Mouse (Mus musculus) liver, postnatal 0 days (tissue): Measurements from ENCODE around the gene Phf21b. TPM values are rescaled to one million over a fixed set of nuclear protein-coding genes. Genes with fewer than 3 reads are reported as not detected.
"Not testable (repeated sequence)": the region's sequence is repeated elsewhere in the genome, so short reads cannot be mapped to it uniquely, and the experiment has no call there.

Experiments
- ATAC-seq: fragments of 200-750 bp; cut with Nextera tagmentation; 2 replicates; pipeline ENCODE4 v1.8.0; 2017; ENCODE audit warnings: mild to moderate bottlenecking, moderate library complexity
- DNase-seq: peaks from one replicate; pipeline ENCODE4 v3.0.0-alpha.2; 2016
- H3K27ac ChIP-seq: fragments of 300-500 bp; sonication (generic); 2 replicates; pipeline ENCODE4 v1.5.1; 2014; ENCODE audit warnings: antibody characterized with exemption, moderate library complexity, mild to moderate bottlenecking, low read depth
- H3K27me3 ChIP-seq: fragments of 300-500 bp; sonication (generic); 2 replicates; pipeline ENCODE4 v1.6.1; 2014; ENCODE audit warnings: low read length, control low read depth, mixed read lengths; ENCODE audit not compliant: insufficient read depth
- H3K36me3 ChIP-seq: fragments of 300-500 bp; sonication (generic); replicated peaks from 2 replicates; pipeline ENCODE4 v1.6.1; 2014; ENCODE audit warnings: mild to moderate bottlenecking, control low read depth, low read length, moderate library complexity, mixed read lengths; ENCODE audit not compliant: insufficient read depth
- H3K4me1 ChIP-seq: fragments of 300-500 bp; sonication (generic); 2 replicates; pipeline ENCODE4 v1.6.1; 2014; ENCODE audit warnings: antibody characterized with exemption, mild to moderate bottlenecking, control low read depth; ENCODE audit not compliant: insufficient read depth
- H3K4me2 ChIP-seq: fragments of 300-500 bp; sonication (generic); 2 replicates; pipeline ENCODE4 v1.6.1; 2014; ENCODE audit warnings: low read depth, mild to moderate bottlenecking, low read length, moderate library complexity, mixed read lengths
- H3K4me3 ChIP-seq: fragments of 300-500 bp; sonication (generic); 2 replicates; pipeline ENCODE4 v1.5.1; 2014; ENCODE audit warnings: low read depth, low read length
- H3K9ac ChIP-seq: fragments of 300-500 bp; sonication (generic); replicated peaks from 2 replicates; pipeline ENCODE4 v1.6.1; 2014; ENCODE audit warnings: mild to moderate bottlenecking, moderate library complexity
- H3K9me3 ChIP-seq: fragments of 300-500 bp; sonication (generic); 2 replicates; pipeline ENCODE4 v1.6.1; 2016; ENCODE audit warnings: mild to moderate bottlenecking, control low read depth, low read length, mixed read lengths
- CTCF ChIP-seq: sonication (generic); IDR thresholded peaks from 2 replicates; pipeline ENCODE4 v1.5.1; 2016; ENCODE audit warnings: antibody characterized with exemption, low read depth
- EP300 ChIP-seq: IDR thresholded peaks from 2 replicates; pipeline ENCODE4 v1.6.1; 2016; ENCODE audit warnings: antibody characterized with exemption, low read depth, mild to moderate bottlenecking
- WGBS: fragments of 180-500 bp; shearing (Covaris S2); extraction: QIAGEN DNeasy Blood & Tissue Kit; methylation state at CpG from one replicate; pipeline ENCODE4 v1.1.7; 2014; ENCODE audit not compliant: insufficient replicate concordance; 5-methylcytosine and 5-hydroxymethylcytosine counted together
- polyA plus RNA-seq: library from polyadenylated mRNA; unstranded; fragments of >200 nt; fragmentation: Nextera tagmentation; extraction: Ambion mirVana; gene quantifications from 2 replicates; pipeline ENCODE4 v1.2.1, GENCODE M21; 2015

Phf21b gene
- polyA plus RNA-seq, 1 experiment from 2014 or later: not detected

DNA sequence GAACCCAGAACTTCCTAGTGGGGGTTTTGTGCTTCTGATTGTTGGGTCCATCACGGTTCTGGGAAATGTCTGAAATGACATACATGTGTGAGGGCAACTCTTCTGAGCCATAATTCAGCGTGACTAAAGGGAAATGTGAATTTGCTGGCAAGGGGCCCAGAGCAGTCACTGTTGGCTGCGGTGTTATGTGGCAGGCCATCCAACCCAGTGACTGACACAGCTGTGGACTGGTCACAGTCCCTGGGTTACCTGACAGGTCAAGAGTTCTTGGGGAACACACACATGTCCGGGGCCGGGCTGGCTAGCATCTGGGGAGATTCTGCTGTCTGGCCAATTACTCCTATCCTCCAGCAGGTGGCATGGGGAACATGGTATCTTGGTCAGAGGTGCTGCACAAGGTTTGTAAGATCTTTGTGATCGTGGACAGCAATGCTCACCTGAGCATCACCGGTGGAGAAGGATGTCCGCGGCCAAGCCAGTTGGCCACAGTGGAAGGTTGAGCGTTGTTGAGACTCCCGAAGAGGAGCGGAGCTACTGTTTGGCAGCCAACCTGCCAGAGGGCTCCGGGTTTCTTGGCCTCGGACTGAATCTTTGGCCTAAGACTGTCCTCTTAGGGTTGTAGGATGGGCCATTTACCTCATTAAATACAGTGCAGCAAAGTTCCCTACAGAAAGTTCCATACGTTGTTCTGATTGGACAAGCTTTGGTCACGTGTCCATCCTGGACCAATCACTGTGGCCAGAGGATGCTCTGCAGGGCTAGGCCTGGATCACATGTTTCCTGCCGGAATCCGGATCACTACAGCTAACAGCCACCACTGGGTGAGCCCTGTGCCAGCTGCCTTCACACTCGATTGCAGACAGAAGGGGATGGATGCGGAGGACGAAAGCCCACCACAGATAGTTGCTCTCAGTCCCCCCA is 83.4 kb downstream of the Phf21b start:
- H3K4me2 ChIP-seq: no peak overlapping the region
- no peaks in the 10 kb centered on the region for H3K36me3 ChIP-seq
- ATAC-seq (no peak), DNase-seq (no peak)
- no peaks in the 10 kb centered on the region for H3K9me3 ChIP-seq
- no peaks in the 10 kb centered on the region for H3K4me1 ChIP-seq
- H3K27ac ChIP-seq: no peak overlapping the region
- no peak overlapping the region for H3K4me3 ChIP-seq
- H3K9ac ChIP-seq: no peak overlapping the region
- TF ChIP-seq CTCF (peak; percentile 50), EP300 (no peak)
- 76% methylated on average over 21 of the region's 21 CpGs for WGBS
- H3K27me3 ChIP-seq: no peaks in the 10 kb centered on the region

DNA sequence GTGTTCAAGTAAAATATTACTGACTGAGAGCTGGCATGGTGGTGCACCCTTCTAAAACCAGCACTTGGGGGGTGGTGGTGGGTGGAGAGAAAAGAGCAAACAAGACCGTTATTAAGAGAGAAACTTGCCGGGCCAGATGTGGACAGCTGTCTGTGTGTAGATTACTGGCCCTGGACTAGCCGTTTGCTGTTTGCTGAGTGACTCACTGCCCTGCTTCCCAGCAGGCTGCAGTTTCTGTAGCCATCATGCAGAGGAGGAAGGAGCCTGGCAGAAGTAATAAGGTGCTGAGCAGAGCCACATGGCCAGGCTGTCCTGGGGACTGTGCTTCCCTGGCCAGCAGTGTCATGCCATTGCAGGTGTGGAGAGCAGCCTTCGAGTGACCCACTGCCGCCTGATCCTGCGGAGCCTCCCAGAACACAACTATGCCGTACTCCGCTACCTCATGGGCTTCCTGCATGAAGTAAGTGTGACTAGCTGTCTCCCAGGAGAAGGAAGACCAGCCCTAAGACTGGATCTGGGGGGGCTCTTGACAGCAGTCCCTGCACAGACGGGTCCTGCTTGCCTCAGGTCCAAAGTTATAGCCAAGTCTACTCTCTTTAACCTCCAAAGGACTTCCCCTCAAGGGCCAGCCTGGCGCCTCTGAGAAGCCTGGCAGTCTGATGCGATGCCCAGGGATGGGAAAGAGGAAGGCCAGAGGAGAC is 86.1 kb downstream of the Phf21b start:
- Histone ChIP-seq H3K9me3 (no peaks in the 10 kb centered on the region), H3K4me2 (no peak overlapping the region), H3K27ac (no peak overlapping the region), H3K4me1 (no peaks in the 10 kb centered on the region), H3K36me3 (no peaks in the 10 kb centered on the region), H3K9ac (no peak overlapping the region), H3K27me3 (no peaks in the 10 kb centered on the region), H3K4me3 (no peak overlapping the region)
- 71% methylated on average over 11 of the region's 11 CpGs for WGBS
- no peak for DNase-seq
- no peak for TF ChIP-seq EP300
- ATAC-seq: no peak

DNA sequence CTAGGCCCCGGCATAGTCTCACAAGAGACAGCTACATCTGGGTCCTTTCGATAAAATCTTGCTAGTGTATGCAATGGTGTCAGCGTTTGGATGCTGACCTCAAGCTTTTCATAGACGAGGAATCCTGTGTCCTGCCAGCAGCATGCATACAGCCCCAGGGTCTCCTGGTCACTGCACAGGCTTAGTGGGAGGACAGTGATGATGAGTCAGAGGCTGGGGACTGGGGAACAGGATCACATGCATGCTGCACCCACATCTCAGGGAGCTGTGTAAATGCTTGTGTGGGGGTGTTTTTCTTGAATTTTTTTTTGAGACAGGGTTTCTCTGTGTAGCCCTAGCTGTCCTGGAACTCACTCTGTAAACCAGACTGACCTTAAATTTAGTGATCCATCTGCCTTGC is 87.3 kb downstream of the Phf21b start:
- WGBS: 81% methylated on average over 3 of the region's 4 CpGs
- not testable (repeated sequence) for H3K4me1 ChIP-seq, H3K27ac ChIP-seq, DNase-seq, ATAC-seq, H3K9me3 ChIP-seq, H3K36me3 ChIP-seq, H3K4me2 ChIP-seq, H3K9ac ChIP-seq, H3K4me3 ChIP-seq, H3K27me3 ChIP-seq

DNA sequence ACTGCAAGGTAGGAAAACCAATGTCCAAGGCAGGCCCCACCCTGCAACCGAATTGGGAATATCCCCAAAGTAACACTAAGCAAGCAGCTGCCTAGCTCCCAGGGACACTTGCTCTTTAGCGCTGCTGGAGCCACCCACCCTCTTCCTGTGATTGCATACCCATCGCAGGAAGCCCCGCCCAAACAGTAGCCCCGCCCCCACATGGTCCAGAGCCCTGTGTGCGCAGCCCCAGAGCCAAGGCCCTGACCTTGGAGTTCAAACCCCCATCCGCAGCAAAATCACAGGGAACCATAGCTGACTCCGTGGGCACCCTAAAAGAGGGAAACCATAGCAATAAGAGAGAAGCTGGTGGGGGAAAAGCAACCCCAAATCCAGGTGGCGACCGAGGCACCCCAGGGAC is 89.2 kb downstream of the Phf21b start:
- DNase-seq (no peak), ATAC-seq (no peak)
- TF ChIP-seq EP300 (no peak), CTCF (no peak)
- Histone ChIP-seq H3K4me2 (no peak overlapping the region), H3K4me3 (no peak overlapping the region), H3K9ac (no peak overlapping the region), H3K4me1 (no peaks in the 10 kb centered on the region), H3K9me3 (no peaks in the 10 kb centered on the region), H3K27me3 (no peaks in the 10 kb centered on the region), H3K27ac (no peak overlapping the region), H3K36me3 (no peaks in the 10 kb centered on the region)
- WGBS: 38% methylated on average over 10 of the region's 10 CpGs

DNA sequence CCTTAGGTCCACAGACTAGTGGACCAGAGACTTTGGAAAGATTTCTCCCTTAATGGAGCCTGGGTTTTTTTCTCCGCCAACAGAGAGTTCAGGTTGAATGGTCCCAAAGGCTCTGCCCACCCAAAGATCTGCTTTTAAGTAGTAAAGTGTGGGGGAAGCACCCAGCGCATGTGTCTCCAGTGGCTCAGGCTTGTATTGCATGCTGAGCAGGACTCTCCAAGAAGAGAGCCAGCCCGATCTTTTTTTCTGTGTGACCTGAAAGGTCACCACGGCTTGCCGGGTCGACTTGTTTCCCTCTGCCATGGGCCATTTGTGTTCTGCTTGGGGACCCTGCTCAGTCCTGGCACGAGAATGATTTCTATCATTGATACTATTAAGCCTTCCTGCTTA is 92.4 kb downstream of the Phf21b start:
- no peaks in the 10 kb centered on the region for H3K9me3 ChIP-seq

DNA sequence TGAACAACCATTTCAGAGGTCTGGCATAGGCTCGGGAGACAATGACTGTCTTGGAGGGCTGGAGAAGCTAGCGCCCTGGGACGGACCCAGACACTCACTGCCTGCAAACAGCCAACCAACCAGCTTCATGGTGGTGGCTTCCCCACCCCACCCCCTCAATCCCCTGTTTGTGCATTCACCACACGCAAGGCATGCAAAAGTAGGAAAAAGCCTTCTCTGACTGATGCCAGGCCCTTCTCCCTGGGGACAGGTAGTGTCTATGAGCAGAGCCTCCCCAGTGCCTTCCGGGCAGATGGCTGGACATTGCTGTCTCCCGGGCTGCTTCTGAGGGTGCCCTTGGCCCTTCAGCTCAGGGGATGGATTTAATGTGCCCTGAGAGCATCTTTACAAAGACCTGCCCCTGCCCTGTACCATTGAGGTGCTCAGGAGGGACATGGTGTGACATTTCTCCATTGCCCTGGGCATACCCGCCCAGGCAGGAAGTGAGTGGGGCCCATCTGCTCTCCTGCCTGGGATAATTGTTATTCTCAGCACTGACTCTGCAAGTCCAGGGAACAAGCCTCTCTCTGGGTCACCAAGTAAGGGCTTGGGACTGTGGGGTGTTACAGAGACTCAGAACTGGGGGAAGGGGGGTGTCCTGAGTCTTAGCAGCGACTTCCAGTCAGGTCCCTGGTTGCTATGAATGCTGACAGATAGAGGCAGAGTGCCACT is 93.0 kb downstream of the Phf21b start:
- Histone ChIP-seq H3K4me1 (no peaks in the 10 kb centered on the region), H3K27ac (no peak overlapping the region), H3K36me3 (no peaks in the 10 kb centered on the region), H3K9ac (no peak overlapping the region), H3K4me2 (no peak overlapping the region), H3K27me3 (no peaks in the 10 kb centered on the region), H3K4me3 (no peak overlapping the region), H3K9me3 (no peaks in the 10 kb centered on the region)
- TF ChIP-seq EP300: no peak
- no peak for TF ChIP-seq CTCF
- WGBS: 68% methylated on average over 8 of the region's 8 CpGs
- no peak for ATAC-seq
- no peak for DNase-seq

More for the DNA sequence above, 92.4 kb downstream of the Phf21b start:
- no peaks in the 10 kb centered on the region for H3K36me3 ChIP-seq
- 54% methylated on average over 7 of the region's 7 CpGs for WGBS
- no peaks in the 10 kb centered on the region for H3K4me1 ChIP-seq
- H3K4me2 ChIP-seq: no peak overlapping the region
- H3K27me3 ChIP-seq: no peaks in the 10 kb centered on the region
- H3K4me3 ChIP-seq: no peak overlapping the region
- no peak for TF ChIP-seq EP300
- H3K27ac ChIP-seq: no peak overlapping the region
- no peak for DNase-seq
- no peak for ATAC-seq
- no peak overlapping the region for H3K9ac ChIP-seq
